In the genomic region with DNA sequence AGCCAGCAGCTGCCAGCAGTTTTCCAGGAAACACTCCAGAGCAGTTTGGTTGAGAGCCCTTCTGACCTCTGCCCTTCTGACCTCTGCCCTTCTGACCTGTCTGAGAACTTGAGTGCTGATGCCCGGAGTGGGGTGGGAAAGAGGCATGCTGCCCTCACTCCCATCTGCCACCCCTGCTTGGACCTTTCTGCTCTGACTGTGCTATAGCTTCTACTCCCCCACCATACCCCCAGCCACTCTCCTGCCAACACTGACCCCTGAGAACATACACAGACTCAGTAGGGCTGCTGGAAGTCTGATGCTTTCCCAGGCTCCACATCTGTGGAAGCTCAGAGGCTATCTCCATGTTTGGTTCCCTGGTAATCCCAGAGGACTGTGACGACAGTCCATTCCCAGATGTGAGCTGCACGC, we compare ENCODE assay signal across 9 mouse cellular contexts.
DNase-seq lines count a peak whose midpoint lies in the region; ATAC-seq and TF ChIP-seq lines count a peak whose summit lies in the region.
"Had no signal": no experiment of that assay in that cellular context is flagged by ENCODE, and none has a peak within 500 bp of the region (broad histone marks: within the 10 kb centered on the region; RNA-seq: fewer than 3 reads in every experiment).

No protein-coding gene starts in this region.

- TF ChIP-seq POLR2A in liver, adult 2 months (IDR thresholded peaks at IDR 0.05; ENCODE audit: extremely low read depth, insufficient read depth, low read length), result no peak

- H3K4me1 ChIP-seq in liver, adult 2 months (ENCODE audit: control insufficient read depth, insufficient read depth, low read length), result peaks cover 5% of the 10 kb centered on the region; the same call in 1 of the 2 replicates
- H3K4me1 ChIP-seq in liver, embryonic 12.5 days, result no peaks in the 10 kb centered on the region
- peaks cover 12% of the 10 kb centered on the region for H3K4me1 ChIP-seq in kidney, embryonic 16.5 days (ENCODE audit: insufficient read depth, low read length)
- H3K4me1 ChIP-seq in neural tube, embryonic 13.5 days (replicated peaks), result peaks cover 46% of the 10 kb centered on the region

- no peak for TF ChIP-seq CTCF in liver, adult 2 months (IDR thresholded peaks at IDR 0.05; ENCODE audit: low read depth, low read length)

- no peaks in the 10 kb centered on the region for H3K9me3 ChIP-seq in liver, embryonic 12.5 days (replicated peaks)
- H3K9me3 ChIP-seq in kidney, embryonic 16.5 days (ENCODE audit: low read length), result no peaks in the 10 kb centered on the region
- H3K9me3 ChIP-seq in neural tube, embryonic 13.5 days, result no peaks in the 10 kb centered on the region
- H3K9me3 ChIP-seq: limb, embryonic 13.5 days had no signal

- H3K79me2 ChIP-seq in liver, adult 2 months (ENCODE audit: control insufficient read depth, insufficient read depth, low read length), result no peaks in the 10 kb centered on the region

- ATAC-seq in liver, embryonic 12.5 days, result no peak
- 0 out of 2 replicates have a peak, but pooled peaks have one; percentile 8 for ATAC-seq in kidney, embryonic 16.5 days (ENCODE audit: low FRiP score, low TSS enrichment)
- ATAC-seq in neural tube, embryonic 13.5 days (ENCODE audit: low read depth), result no peak

- H3K4me3 ChIP-seq in liver, adult 2 months (ENCODE audit: insufficient read depth, low read depth, low read length), result no peak overlapping the region
- H3K4me3 ChIP-seq in liver, embryonic 12.5 days, result no peak overlapping the region
- H3K4me3 ChIP-seq in kidney, embryonic 16.5 days (ENCODE audit: low read length), result no peak overlapping the region
- no peak overlapping the region for H3K4me3 ChIP-seq in neural tube, embryonic 13.5 days
- H3K4me3 ChIP-seq: limb, embryonic 13.5 days had no signal

- H3K9ac ChIP-seq in liver, adult 2 months (ENCODE audit: low read depth, low read length), result no peak overlapping the region
- no peak overlapping the region for H3K9ac ChIP-seq in liver, embryonic 12.5 days
- H3K9ac ChIP-seq in kidney, embryonic 16.5 days (replicated peaks; ENCODE audit: low read length), result no peak overlapping the region
- H3K9ac ChIP-seq in neural tube, embryonic 13.5 days, result no peak overlapping the region
- H3K9ac ChIP-seq: limb, embryonic 13.5 days had no signal

- WGBS in liver, adult 2 months, result 33% methylated on average over 3 of the region's 3 CpGs
- 41% methylated on average over 3 of the region's 3 CpGs for WGBS in liver, embryonic 12.5 days (ENCODE audit: insufficient replicate concordance)
- 4% methylated on average over 3 of the region's 3 CpGs for WGBS in kidney, embryonic 16.5 days
- 13% methylated on average over 3 of the region's 3 CpGs for WGBS in neural tube, embryonic 13.5 days

- H3K27me3 ChIP-seq in liver, adult 2 months (ENCODE audit: control insufficient read depth, insufficient read depth, low read length), result no peaks in the 10 kb centered on the region
- no peaks in the 10 kb centered on the region; the same call in 1 of the 2 replicates for H3K27me3 ChIP-seq in liver, embryonic 12.5 days (replicated peaks)
- H3K27me3 ChIP-seq in kidney, embryonic 16.5 days (ENCODE audit: insufficient read depth, low read length), result no peaks in the 10 kb centered on the region
- no peaks in the 10 kb centered on the region for H3K27me3 ChIP-seq in neural tube, embryonic 13.5 days
- H3K27me3 ChIP-seq: limb, embryonic 13.5 days had no signal

- H3K27ac ChIP-seq in liver, adult 2 months (replicated peaks; ENCODE audit: insufficient read depth, low read depth, low read length), result no peak overlapping the region
- no peak overlapping the region for H3K27ac ChIP-seq in liver, embryonic 12.5 days
- H3K27ac ChIP-seq in kidney, embryonic 16.5 days (ENCODE audit: low read length), result no peak overlapping the region
- 0 out of 2 replicates have a peak overlapping the region, but pooled peaks have one; percentile 28 for H3K27ac ChIP-seq in neural tube, embryonic 13.5 days (replicated peaks)
- H3K27ac ChIP-seq: limb, embryonic 13.5 days had no signal

- H3K4me2 ChIP-seq in liver, embryonic 12.5 days, result no peak overlapping the region
- no peak overlapping the region for H3K4me2 ChIP-seq in kidney, embryonic 16.5 days (replicated peaks; ENCODE audit: low read depth, low read length)
- H3K4me2 ChIP-seq in neural tube, embryonic 13.5 days, result no peak overlapping the region
- H3K4me2 ChIP-seq: limb, embryonic 13.5 days had no signal

- peak; percentile 76 for DNase-seq in liver, adult 2 months (ENCODE audit: extremely low read depth, low read depth, low spot score)
- DNase-seq in forelimb bud, embryonic 11.5 days (ENCODE audit: low read depth, low spot score), result peak; percentile 40
- DNase-seq in testis, postnatal 14 days (ENCODE audit: low spot score), result no peak
- DNase-seq in layer of hippocampus, adult 9-10 months (ENCODE audit: low spot score), result no peak
- DNase-seq: spleen, adult 18-20 months had no signal

- H3K36me3 ChIP-seq in liver, adult 2 months (ENCODE audit: control insufficient read depth, insufficient read depth, low read length), result no peaks in the 10 kb centered on the region
- H3K36me3 ChIP-seq in liver, embryonic 12.5 days, result no peaks in the 10 kb centered on the region
- no peaks in the 10 kb centered on the region for H3K36me3 ChIP-seq in kidney, embryonic 16.5 days (ENCODE audit: insufficient read depth, low read length)
- H3K36me3 ChIP-seq in neural tube, embryonic 13.5 days, result no peaks in the 10 kb centered on the region
- H3K36me3 ChIP-seq: limb, embryonic 13.5 days had no signal

Comparison
In these comparisons a context has a peak if more than half of its experiments do, and no peak if none do; other contexts are left out.
1. DNase-seq: peak in liver, adult 2 months (single experiment) and forelimb bud, embryonic 11.5 days (single experiment); none in testis, postnatal 14 days (single experiment) and layer of hippocampus, adult 9-10 months (single experiment).